Mouse (Mus musculus) gastrocnemius, postnatal 10 days (tissue): ENCODE measurements around the gene Lrrc3. TPM values are rescaled to one million over a fixed set of nuclear protein-coding genes. Genes with fewer than 3 reads are reported as not detected.

ENCODE experiments used
- DNase-seq: peaks from one replicate; pipeline ENCODE4 v3.0.0; 2021; ENCODE audit warnings: mixed read lengths
- total RNA-seq, 2 experiments: library from RNA; stranded (reverse); gene quantifications; 2 replicates each; pipeline ENCODE4 v1.2.3; 2021

Gene Lrrc3
- total RNA-seq, 2 experiments from 2014 or later: 0.72 to 0.78 TPM

GRCm38 (mm10) chr10:77867546-77867945 is 34.8 kb downstream of the Lrrc3 start:
- no peak for DNase-seq

- no peak for DNase-seq
Measured at GRCm38 (mm10) chr10:77864762-77865143, 37.6 kb downstream of the Lrrc3 start.

DNA sequence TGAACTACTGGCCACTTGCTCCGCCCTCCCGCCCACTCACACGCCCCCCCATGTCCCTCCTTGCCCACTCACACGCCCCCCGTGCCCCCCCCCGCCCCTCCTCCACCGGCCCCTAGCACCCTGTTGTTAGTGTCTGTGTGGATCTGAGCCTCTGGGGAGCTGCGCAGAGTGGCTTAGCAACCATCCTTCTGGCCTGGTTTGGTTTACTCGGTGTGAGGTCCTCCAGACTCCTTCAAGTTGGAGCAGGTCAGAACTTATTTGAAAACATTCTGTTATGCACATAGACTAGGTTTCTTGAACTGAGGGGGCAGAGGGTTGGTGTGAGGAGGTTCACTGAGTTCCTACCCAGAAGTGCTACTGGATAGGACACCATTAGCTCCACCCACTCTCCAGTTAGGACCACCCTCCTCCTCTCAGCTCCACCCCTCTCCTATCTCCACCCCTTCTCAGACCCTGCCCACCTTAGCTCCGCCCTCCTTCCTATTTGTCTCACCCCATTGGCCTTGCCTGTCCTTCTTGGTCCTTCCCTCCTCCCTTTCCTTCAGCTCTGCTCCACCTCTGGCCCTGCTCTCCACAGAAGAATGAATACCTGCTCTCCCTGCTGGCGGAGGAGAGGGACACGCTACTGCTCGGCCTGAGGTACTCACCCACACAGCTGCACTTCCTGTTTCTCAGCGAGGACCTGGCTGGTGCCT is 38.1 kb downstream of the Lrrc3 start:
- DNase-seq: no peak

DNA sequence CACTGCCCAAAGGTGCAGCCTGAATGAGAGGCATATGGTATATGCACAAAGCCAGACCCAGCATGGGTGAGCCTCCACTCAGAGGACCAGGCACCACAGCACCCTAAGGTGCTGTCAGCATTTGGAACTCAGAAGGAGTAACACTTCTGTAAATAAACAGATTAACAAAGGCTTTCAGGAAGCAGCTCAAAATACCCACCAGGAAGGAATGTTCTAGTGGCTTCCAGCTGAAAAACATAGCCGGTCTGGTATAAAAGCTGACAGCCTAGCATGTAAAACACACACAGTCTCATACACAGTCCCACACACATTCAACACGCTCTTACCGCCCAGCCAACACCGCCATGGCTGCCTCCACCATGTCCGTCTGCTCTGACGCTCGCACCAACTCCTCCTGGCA is 40.7 kb downstream of the Lrrc3 start, which contains the start of gene Gm3285:
Gm3285 (plus strand) TSS at position 301 of the 400 bp plus-strand sequence.
- no peak for DNase-seq

GRCm38 (mm10) chr10:77852559-77852958 is 49.8 kb downstream of the Lrrc3 start, which contains the start of gene Gm10318:
TSS of gene Gm10318 (plus strand) at chr10:77852859.
- DNase-seq: no peak

Other genes starting within 250 kb of the Lrrc3 start
- gene Tspear, start 216.0 kb downstream of the Lrrc3 start, total RNA-seq: not detected
- gene Gm19402, start 211.8 kb downstream of the Lrrc3 start, total RNA-seq: not detected
- not detected for gene Gm9508, start 205.3 kb downstream of the Lrrc3 start, total RNA-seq
- not detected for gene Gm10272, start 195.9 kb downstream of the Lrrc3 start, total RNA-seq
- not detected for gene Gm10024, start 191.1 kb downstream of the Lrrc3 start, total RNA-seq
- gene Gm10142, start 186.7 kb downstream of the Lrrc3 start, total RNA-seq: not detected
- not detected for gene Krtap12-1, start 181.9 kb downstream of the Lrrc3 start, total RNA-seq
- gene Gm10100, start 176.1 kb downstream of the Lrrc3 start, total RNA-seq: not detected
- not detected for gene Gm18596, start 159.9 kb downstream of the Lrrc3 start, total RNA-seq
- not detected for gene Gm9736, start 151.2 kb downstream of the Lrrc3 start, total RNA-seq
- not detected for gene Gm3233, start 142.9 kb downstream of the Lrrc3 start, total RNA-seq
- not detected for gene Gm3238, start 131.2 kb downstream of the Lrrc3 start, total RNA-seq
- gene Gm7138, start 125.6 kb downstream of the Lrrc3 start, total RNA-seq: not detected
- gene Gm3250, start 120.0 kb downstream of the Lrrc3 start, total RNA-seq: not detected
- gene Gm7137, start 114.3 kb downstream of the Lrrc3 start, total RNA-seq: not detected
- gene Gm9639, start 107.5 kb downstream of the Lrrc3 start, total RNA-seq: not detected
- gene Gm19668, start 103.4 kb downstream of the Lrrc3 start, total RNA-seq: not detected
- gene Gm9507, start 90.7 kb downstream of the Lrrc3 start, total RNA-seq: not detected
- not detected for gene Gm2696, start 87.9 kb downstream of the Lrrc3 start, total RNA-seq
- gene Krtap10-4, start 75.4 kb downstream of the Lrrc3 start, total RNA-seq: not detected
- gene Krtap10-10, start 66.6 kb downstream of the Lrrc3 start, total RNA-seq: not detected
- not detected for gene Gm36176, start 55.7 kb downstream of the Lrrc3 start, total RNA-seq
- gene Gm10318, start 49.7 kb downstream of the Lrrc3 start, total RNA-seq: not detected
- not detected for gene Gm3285, start 40.6 kb downstream of the Lrrc3 start, total RNA-seq
- under 1 TPM; 0.26 to 0.75 TPM for gene Trpm2, start 68.0 kb upstream of the Lrrc3 start, total RNA-seq
- 1 to 10 TPM; 5.1 to 6.3 TPM for gene 1810043G02Rik, start 76.0 kb upstream of the Lrrc3 start, total RNA-seq
- gene Pfkl, start 107.5 kb upstream of the Lrrc3 start, total RNA-seq: 10 to 100 TPM in 1 of 2 experiments, 1 to 10 TPM in 1; 9.7 to 12.2 TPM
- gene Dnmt3l, start 139.4 kb upstream of the Lrrc3 start, total RNA-seq: not detected
- gene Aire, start 141.1 kb upstream of the Lrrc3 start, total RNA-seq: not detected
- gene Icosl, start 166.8 kb upstream of the Lrrc3 start, total RNA-seq: 1 to 10 TPM; 2.0 to 2.3 TPM